Mouse (Mus musculus) liver, adult 2 months (tissue): Measurements from ENCODE around the gene Cep250. TPM values are rescaled to one million over a fixed set of nuclear protein-coding genes. Genes with fewer than 3 reads are reported as not detected.
A peak's percentile ranks its signal among the peaks of the same experiment; 100 is the strongest.
"Not testable (repeated sequence)": the region's sequence is repeated elsewhere in the genome, so short reads cannot be mapped to it uniquely, and the experiment has no call there.

ENCODE experiments used
- DNase-seq: peaks from one replicate; pipeline ENCODE4 v3.0.0-alpha.2; 2011; ENCODE audit warnings: low read depth, low spot score; ENCODE audit errors: extremely low read depth
- H3K27ac ChIP-seq: fragments of 200-500 bp; replicated peaks from 2 replicates; pipeline ENCODE4 v1.5.1; 2012; ENCODE audit warnings: low read depth, mild to moderate bottlenecking, control low read depth, inconsistent platforms, low read length; ENCODE audit not compliant: insufficient read depth
- H3K27me3 ChIP-seq: fragments of 200-500 bp; 2 replicates; pipeline ENCODE4 v1.6.1; 2012; ENCODE audit warnings: mild to moderate bottlenecking, moderate library complexity, low read length, inconsistent platforms; ENCODE audit not compliant: control insufficient read depth, insufficient read depth
- H3K36me3 ChIP-seq: fragments of 200-500 bp; 2 replicates; pipeline ENCODE4 v1.6.1; 2012; ENCODE audit warnings: low read length, inconsistent platforms; ENCODE audit not compliant: control insufficient read depth, insufficient read depth
- H3K4me1 ChIP-seq: fragments of 200-500 bp; 2 replicates; pipeline ENCODE4 v1.6.1; 2011; ENCODE audit warnings: low read length; ENCODE audit not compliant: control insufficient read depth, insufficient read depth
- H3K4me3 ChIP-seq: fragments of 200-500 bp; 2 replicates; pipeline ENCODE4 v1.5.1; 2011; ENCODE audit warnings: low read depth, mild to moderate bottlenecking, control low read depth, low read length, moderate library complexity; ENCODE audit not compliant: insufficient read depth
- H3K79me2 ChIP-seq: fragments of 200-500 bp; 2 replicates; pipeline ENCODE4 v1.6.1; 2012; ENCODE audit warnings: inconsistent platforms, mild to moderate bottlenecking, low read length, moderate library complexity; ENCODE audit not compliant: control insufficient read depth, insufficient read depth
- H3K9ac ChIP-seq: fragments of 200-500 bp; 2 replicates; pipeline ENCODE4 v1.6.1; 2012; ENCODE audit warnings: low read depth, mild to moderate bottlenecking, control low read depth, inconsistent platforms, low read length
- CTCF ChIP-seq: fragments of 200-500 bp; IDR thresholded peaks from 2 replicates; pipeline ENCODE4 v1.5.1; 2011; ENCODE audit warnings: low read depth, low read length, control low read depth
- POLR2A ChIP-seq: fragments of 200-500 bp; IDR thresholded peaks from 2 replicates; pipeline ENCODE4 v1.6.1; 2011; ENCODE audit warnings: low read length, control low read depth; ENCODE audit not compliant: insufficient read depth; ENCODE audit errors: extremely low read depth
- WGBS: fragments of 180-500 bp; shearing (Covaris S2); methylation state at CpG from one replicate; pipeline ENCODE4 v1.1.7; 2018; 5-methylcytosine and 5-hydroxymethylcytosine counted together
- polyA plus RNA-seq: library from polyadenylated mRNA; depleted of rRNA; stranded (reverse); fragments of >200 nt; gene quantifications from 2 replicates; pipeline ENCODE4 v1.2.3, GENCODE M21; 2012; rRNA removed
- total RNA-seq: library from RNA; depleted of rRNA; stranded (reverse); fragments of >200 nt; gene quantifications from 2 replicates; pipeline ENCODE4 v1.2.3, GENCODE M21; 2014; rRNA removed

Cep250 gene
- 2.3 and 3.3 TPM in 2 replicates for total RNA-seq
- 1.7 and 2.5 TPM in 2 replicates for polyA plus RNA-seq

DNA sequence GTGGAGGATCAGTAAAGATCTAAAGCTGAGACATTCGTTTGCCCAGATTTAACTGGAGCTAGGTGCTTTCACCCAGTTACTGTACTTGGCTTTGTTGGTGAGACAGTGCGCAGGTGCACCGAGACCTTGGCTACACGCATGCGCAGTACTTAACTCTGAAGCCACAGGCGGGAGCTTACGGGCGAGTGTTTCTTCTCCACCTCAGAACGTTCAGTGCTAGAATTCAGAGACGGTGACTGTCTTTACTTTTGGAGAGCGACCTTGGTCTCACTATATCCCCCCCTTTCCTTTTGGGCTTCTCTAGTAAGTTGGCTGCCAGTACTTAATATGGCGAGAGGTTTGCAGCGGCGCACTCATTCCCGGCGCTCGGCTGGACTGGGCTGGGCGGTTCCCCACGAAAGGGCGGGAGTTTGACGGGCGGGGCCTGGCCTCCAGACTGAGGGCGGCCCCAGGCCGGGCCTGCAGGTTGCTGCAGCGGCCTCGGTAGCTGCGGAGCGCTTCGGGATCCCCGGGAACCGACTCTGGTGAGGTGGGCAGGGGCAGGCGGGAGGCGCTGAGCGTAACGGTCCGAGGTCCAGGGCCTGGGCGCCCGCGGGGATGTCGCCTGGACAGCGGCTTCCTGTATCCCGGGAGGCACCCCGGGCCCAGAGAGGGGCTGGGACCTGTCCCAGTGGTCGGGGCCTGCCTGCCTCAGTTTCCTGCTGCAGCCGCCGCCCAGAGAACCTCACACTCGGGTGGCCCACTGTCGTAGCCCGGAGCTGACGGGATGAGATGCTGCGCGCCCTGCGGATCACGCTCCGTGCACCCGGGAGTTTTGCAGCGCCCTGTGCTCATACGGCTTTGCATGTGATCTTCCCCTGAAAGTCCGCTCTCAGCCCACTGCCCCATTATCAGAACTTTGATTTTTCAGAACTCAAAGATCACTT, at the start of gene Cep250:
Gene Cep250 (plus strand): TSS at position 325 of the 926 bp plus-strand sequence.
- no peak for TF ChIP-seq CTCF
- TF ChIP-seq POLR2A = peak; percentile 67; the same call in 1 of the 2 replicates
- H3K27ac ChIP-seq = peak within 1 kb of the TSS; percentile 74
- peak; percentile 84 for DNase-seq

DNA sequence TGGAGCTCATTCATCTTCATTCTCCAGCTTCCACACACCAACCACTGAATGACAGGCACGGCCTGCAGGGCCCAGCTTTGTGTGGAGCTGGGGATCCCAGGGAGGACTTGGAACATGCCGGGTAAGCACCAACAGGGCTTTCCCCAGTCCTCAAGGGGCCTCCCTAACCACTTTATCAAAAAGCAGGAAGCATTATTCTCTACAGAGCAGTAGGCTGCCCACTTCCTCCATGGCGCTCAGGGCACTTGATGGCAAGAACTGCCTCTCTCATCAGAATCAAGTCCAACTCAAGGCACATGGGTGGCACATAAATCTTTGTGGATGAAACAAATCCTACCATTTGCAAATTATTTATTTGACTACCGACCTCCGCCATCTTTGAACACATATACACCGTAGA, 41.6 kb upstream of the Cep250 start:
- WGBS = 86% methylated on average over 6 of the region's 6 CpGs
- H3K36me3 ChIP-seq = peaks cover 26% of the 10 kb centered on the region

More for the DNA sequence above, at the start of gene Cep250:
- Histone ChIP-seq H3K36me3 (no peaks in the 10 kb centered on the region), H3K4me1 (0 out of 2 replicates have a peak, but pooled peaks cover 3% of the 10 kb centered on the region), H3K27me3 (no peaks in the 10 kb centered on the region), H3K79me2 (peaks cover 4% of the 10 kb centered on the region; the same call in 1 of the 2 replicates), H3K9ac (peak within 1 kb of the TSS; percentile 82), H3K4me3 (peak within 1 kb of the TSS; percentile 78)
- under 1% methylated on average over 59 of the region's 59 CpGs for WGBS

DNA sequence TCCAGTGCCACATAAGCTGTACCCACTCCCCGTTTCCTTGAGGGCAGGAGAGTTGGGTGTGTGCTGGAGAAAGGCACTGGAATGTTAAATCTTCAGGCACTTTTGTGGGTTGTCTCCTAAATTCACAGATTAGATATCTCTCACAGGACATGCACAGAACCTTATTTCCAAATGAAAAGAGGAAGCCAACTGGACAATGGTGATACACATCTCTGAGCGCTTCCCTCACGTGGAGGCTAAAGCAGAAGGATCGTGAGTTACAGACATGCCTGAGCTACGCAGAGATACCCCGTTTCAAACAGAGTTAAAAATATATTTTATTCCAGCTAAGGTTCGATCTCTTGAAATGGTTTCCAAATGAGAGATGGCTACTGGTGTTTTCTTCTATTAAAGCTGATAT, 33.1 kb upstream of the Cep250 start:
- Histone ChIP-seq H3K27ac (no peak overlapping the region), H3K79me2 (peaks cover 17% of the 10 kb centered on the region), H3K4me3 (no peak overlapping the region), H3K27me3 (no peaks in the 10 kb centered on the region), H3K4me1 (peaks cover 3% of the 10 kb centered on the region; the same call in 1 of the 2 replicates), H3K9ac (no peak overlapping the region), H3K36me3 (peaks cover 14% of the 10 kb centered on the region)
- DNase-seq = no peak
- TF ChIP-seq CTCF = no peak
- no peak for TF ChIP-seq POLR2A
- whole genome bisulfite sequencing = 94% methylated on average over 7 of the region's 7 CpGs

More for the DNA sequence above, 41.6 kb upstream of the Cep250 start:
- Histone ChIP-seq H3K4me3 (no peak overlapping the region), H3K27me3 (no peaks in the 10 kb centered on the region), H3K27ac (no peak overlapping the region), H3K79me2 (peaks cover 3% of the 10 kb centered on the region; the same call in 1 of the 2 replicates), H3K4me1 (no peaks in the 10 kb centered on the region), H3K9ac (no peak overlapping the region)
- TF ChIP-seq POLR2A = no peak
- no peak for TF ChIP-seq CTCF
- DNase-seq = no peak

DNA sequence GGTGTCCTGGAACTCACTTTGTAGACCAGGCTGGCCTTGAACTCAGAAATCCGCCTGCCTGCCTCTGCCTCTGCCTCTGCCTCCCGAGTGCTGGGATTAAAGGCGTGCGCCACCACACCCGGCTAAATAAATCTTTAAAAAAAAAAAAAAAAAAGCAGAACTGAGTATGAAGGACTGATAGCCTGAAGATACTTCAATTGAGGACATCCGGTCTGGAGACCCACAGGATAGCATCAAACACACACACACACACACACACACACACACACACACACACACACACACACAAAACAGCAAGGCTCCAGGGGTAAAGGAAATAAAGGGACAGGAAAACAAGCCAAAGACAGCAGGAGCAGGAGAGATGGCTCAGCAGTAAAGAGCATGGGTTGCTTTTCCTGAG, 31.0 kb upstream of the Cep250 start:
- not testable (repeated sequence) for H3K27ac ChIP-seq, DNase-seq, H3K36me3 ChIP-seq, H3K4me3 ChIP-seq, H3K9ac ChIP-seq, H3K27me3 ChIP-seq
- H3K79me2 ChIP-seq = peaks cover 22% of the 10 kb centered on the region
- WGBS = 83% methylated on average over 6 of the region's 6 CpGs
- H3K4me1 ChIP-seq = peaks cover 10% of the 10 kb centered on the region

DNA sequence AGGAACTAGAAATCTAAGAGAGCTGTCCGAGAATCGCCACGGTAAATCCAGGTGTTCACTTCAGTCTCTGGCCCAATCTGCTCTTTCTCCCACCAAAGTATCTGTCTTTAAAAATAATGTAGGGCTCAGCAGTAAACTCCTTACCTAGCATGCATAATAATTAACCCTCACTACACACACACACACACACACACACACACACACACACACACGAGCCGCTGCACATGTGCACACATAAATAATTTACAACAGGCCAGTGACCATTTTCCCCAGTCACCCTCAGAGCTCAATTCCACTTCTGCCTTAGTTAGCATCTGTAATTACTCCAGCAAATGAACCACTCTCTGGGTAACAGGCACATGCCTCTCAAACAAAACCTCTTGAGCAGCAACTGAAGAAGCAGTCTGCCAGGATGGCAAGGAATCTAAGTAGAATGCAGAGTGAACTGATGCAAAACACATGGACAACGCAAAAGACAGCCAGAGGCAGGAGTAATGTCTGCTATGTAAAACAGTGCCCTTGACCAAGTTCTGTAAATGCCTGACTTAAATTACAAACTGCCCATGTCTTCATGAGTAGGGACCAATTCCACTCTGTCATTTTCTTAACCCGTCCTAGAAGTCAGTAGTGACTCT, 27.4 kb upstream of the Cep250 start:
- Histone ChIP-seq H3K27me3 (no peaks in the 10 kb centered on the region), H3K79me2 (peaks cover 22% of the 10 kb centered on the region), H3K27ac (no peak overlapping the region), H3K4me3 (peak overlapping the region; percentile 72; the same call in 1 of the 2 replicates), H3K36me3 (no peaks in the 10 kb centered on the region), H3K4me1 (peaks cover 13% of the 10 kb centered on the region), H3K9ac (no peak overlapping the region)
- TF ChIP-seq POLR2A = no peak
- no peak for TF ChIP-seq CTCF
- no peak for DNase-seq
- WGBS = 68% methylated on average over 7 of the region's 7 CpGs
